In the genomic region with DNA sequence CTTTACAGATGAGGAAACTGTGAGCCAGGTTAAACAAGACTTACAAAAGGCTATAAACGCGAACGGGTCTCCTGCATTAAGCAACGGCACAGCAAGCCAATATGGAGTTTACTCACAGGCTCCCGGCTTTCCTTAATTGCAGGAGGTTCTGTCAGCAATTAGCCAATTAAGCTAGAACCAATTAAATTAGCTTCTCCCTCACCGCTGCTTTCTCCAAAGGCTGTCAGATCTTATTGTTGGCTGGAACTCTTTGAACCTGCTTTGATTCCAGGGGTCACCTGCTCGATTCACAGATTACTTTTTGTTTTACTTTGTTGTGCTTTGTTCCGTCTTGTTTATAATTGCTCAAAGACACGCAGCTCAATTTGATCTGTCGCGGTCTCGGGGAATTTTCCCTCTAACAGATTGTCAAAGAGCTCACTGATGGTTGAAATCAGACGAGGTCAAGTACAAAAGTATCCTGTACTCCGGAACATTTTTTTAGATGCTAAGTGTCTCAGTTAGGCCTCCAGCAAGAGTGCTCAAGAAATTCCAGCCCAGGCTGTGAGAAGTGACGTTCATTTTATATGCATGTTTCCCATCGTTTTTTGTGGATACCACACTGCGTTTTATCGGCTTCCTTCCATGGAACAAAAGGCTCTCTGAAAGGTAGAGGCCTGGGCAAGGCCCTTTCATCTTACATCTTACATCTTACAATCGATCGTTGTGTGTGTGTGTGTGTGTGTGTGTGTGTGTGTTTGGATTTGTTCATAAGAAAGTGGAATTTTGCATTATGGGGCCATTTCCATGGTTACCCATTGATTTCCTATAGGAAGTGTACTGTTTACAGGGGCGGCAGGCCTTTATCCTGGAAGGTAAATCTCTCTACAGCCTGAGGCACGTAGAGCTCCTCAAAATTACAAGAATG, we compare ENCODE assay signal across 12 mouse cellular contexts.
DNase-seq lines count a peak whose midpoint lies in the region; ATAC-seq lines count a peak whose summit lies in the region.
"Had no signal": no experiment of that assay in that cellular context is flagged by ENCODE, and none has a peak within 500 bp of the region (broad histone marks: within the 10 kb centered on the region; RNA-seq: fewer than 3 reads in every experiment).

No protein-coding gene starts in this region.

- ATAC-seq in forebrain, embryonic 14.5 days = peak; percentile 80
- ATAC-seq in midbrain, embryonic 11.5 days (ENCODE audit: low FRiP score) = peak; percentile 84
- ATAC-seq in CD4-positive, CD25-positive, alpha-beta regulatory T cell, adult 4 months = no peak
- no peak for ATAC-seq in megakaryocyte, adult 5-6 weeks (ENCODE audit: poor library complexity, severe bottlenecking)
- ATAC-seq: intestine, embryonic 15.5 days had no signal

- WGBS in forebrain, embryonic 14.5 days = 2% methylated on average over 22 of the region's 22 CpGs
- 25% methylated on average over 22 of the region's 22 CpGs for WGBS in midbrain, embryonic 11.5 days

- H3K27ac ChIP-seq in forebrain, embryonic 14.5 days (ENCODE audit: low read depth, low read length) = 0 out of 2 replicates have a peak overlapping the region, but pooled peaks have one; percentile 49
- H3K27ac ChIP-seq in midbrain, embryonic 11.5 days (ENCODE audit: low read depth, low read length) = no peak overlapping the region
- H3K27ac ChIP-seq: heart, embryonic 13.5 days; intestine, embryonic 15.5 days; stomach, postnatal 0 days had no signal

- H3K4me3 ChIP-seq in forebrain, embryonic 14.5 days (ENCODE audit: low read depth, low read length) = no peak overlapping the region
- no peak overlapping the region for H3K4me3 ChIP-seq in midbrain, embryonic 11.5 days (ENCODE audit: low read depth, low read length)
- H3K4me3 ChIP-seq: heart, embryonic 13.5 days; intestine, embryonic 15.5 days had no signal

- H3K9me3 ChIP-seq in forebrain, embryonic 14.5 days (replicated peaks; ENCODE audit: control insufficient read depth, low read length) = no peaks in the 10 kb centered on the region
- H3K9me3 ChIP-seq in midbrain, embryonic 11.5 days (ENCODE audit: control insufficient read depth, low read length) = no peaks in the 10 kb centered on the region
- H3K9me3 ChIP-seq: heart, embryonic 13.5 days; intestine, embryonic 15.5 days had no signal

- no peaks in the 10 kb centered on the region for H3K36me3 ChIP-seq in forebrain, embryonic 14.5 days (ENCODE audit: control insufficient read depth, insufficient read depth, low read length)
- no peaks in the 10 kb centered on the region for H3K36me3 ChIP-seq in midbrain, embryonic 11.5 days (ENCODE audit: control insufficient read depth, insufficient read depth, low read length)
- H3K36me3 ChIP-seq: heart, embryonic 13.5 days; intestine, embryonic 15.5 days had no signal

- 0 out of 2 replicates have a peak overlapping the region, but pooled peaks have one; percentile 1 for H3K9ac ChIP-seq in forebrain, embryonic 14.5 days (ENCODE audit: low read length)
- no peak overlapping the region for H3K9ac ChIP-seq in midbrain, embryonic 11.5 days (ENCODE audit: low read length)
- H3K9ac ChIP-seq: heart, embryonic 13.5 days; intestine, embryonic 15.5 days had no signal

- H3K4me2 ChIP-seq in forebrain, embryonic 14.5 days (ENCODE audit: low read length) = peak overlapping the region; percentile 29
- peak overlapping the region; percentile 3; the same call in 1 of the 2 replicates for H3K4me2 ChIP-seq in midbrain, embryonic 11.5 days
- H3K4me2 ChIP-seq: heart, embryonic 13.5 days; intestine, embryonic 15.5 days had no signal

- no peaks in the 10 kb centered on the region for H3K27me3 ChIP-seq in forebrain, embryonic 14.5 days (replicated peaks; ENCODE audit: control insufficient read depth, insufficient read depth, low read length)
- no peaks in the 10 kb centered on the region for H3K27me3 ChIP-seq in midbrain, embryonic 11.5 days (ENCODE audit: control insufficient read depth, insufficient read depth, low read length)
- H3K27me3 ChIP-seq: heart, embryonic 13.5 days; intestine, embryonic 15.5 days had no signal

- peak; percentile 13 to 15 for DNase-seq in layer of hippocampus, postnatal 14 days (ENCODE audit: low spot score in 2 of 2)
- DNase-seq in layer of hippocampus, adult 11-12 months (ENCODE audit: low spot score) = no peak
- DNase-seq in forebrain, embryonic 14.5 days (ENCODE audit: low spot score) = peak; percentile 90
- DNase-seq in midbrain, embryonic 11.5 days (ENCODE audit: low spot score, missing footprints) = peak; percentile 89
- peak; percentile 76 for DNase-seq in retina, postnatal 1 day
- no peak for DNase-seq in adrenal gland, adult 18-20 months (ENCODE audit: low spot score in 2 of 2)
- DNase-seq: kidney, postnatal 4 days had no signal

- peaks cover 20% of the 10 kb centered on the region for H3K4me1 ChIP-seq in forebrain, embryonic 14.5 days (ENCODE audit: control insufficient read depth, insufficient read depth, low read length)
- no peaks in the 10 kb centered on the region; the same call in 1 of the 2 replicates for H3K4me1 ChIP-seq in midbrain, embryonic 11.5 days (ENCODE audit: control insufficient read depth, insufficient read depth, low read length)
- H3K4me1 ChIP-seq: heart, embryonic 13.5 days; intestine, embryonic 15.5 days had no signal

Comparison
In these comparisons a context has a peak if more than half of its experiments do, and no peak if none do; other contexts are left out.
1. DNase-seq: peak in layer of hippocampus, postnatal 14 days (2 of 2), forebrain, embryonic 14.5 days (single experiment), midbrain, embryonic 11.5 days (single experiment) and retina, postnatal 1 day (single experiment); none in layer of hippocampus, adult 11-12 months (single experiment) and adrenal gland, adult 18-20 months (0 of 2).
2. ATAC-seq: peak in forebrain, embryonic 14.5 days (single experiment) and midbrain, embryonic 11.5 days (single experiment); none in CD4-positive, CD25-positive, alpha-beta regulatory T cell, adult 4 months (single experiment) and megakaryocyte, adult 5-6 weeks (single experiment).